Mouse (Mus musculus): ENCODE measurements around the gene Natd1.
"Not testable (repeated sequence)": the region's sequence is repeated elsewhere in the genome, so short reads cannot be mapped to it uniquely, and the experiment has no call there.

The Natd1 gene

DNA sequence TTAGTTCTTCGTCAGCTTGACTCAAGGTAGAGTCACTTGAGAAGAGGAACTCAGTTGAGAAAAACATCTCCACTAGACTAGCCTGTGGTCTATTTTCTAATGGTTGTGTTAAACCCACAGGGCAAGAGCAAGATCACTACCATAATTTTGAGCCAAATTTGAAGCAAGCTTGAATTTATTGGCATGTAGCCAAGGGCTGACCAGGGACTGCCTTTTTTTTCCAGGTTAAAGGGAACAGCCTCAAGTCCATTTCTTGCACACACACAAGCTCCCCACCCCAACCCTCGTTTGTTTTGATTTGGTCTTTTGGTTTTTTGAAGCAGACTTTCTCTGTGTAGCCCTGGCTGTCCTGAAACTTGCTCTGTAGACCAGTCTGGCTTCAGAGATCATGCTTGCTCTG, 24.7 kb downstream of the Natd1 start:
- no peak for DNase-seq (ENCODE audit: low spot score)

DNA sequence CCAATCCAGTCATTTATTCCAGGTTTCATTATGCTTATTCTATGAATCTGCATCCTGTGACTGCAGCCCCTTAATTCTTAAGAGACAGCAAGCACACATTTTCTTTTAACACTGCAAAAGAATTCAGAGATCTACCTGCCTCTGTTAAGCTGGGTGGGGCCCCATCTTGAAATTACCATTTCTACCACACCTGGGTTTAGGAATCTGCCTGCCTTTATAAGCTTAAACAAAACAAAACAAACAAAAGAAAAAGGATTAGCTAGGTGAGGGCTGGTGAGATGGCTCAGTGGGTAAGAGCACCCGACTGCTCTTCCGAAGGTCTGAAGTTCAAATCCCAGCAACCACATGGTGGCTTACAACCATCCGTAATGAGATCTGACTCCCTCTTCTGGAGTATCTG, 27.6 kb downstream of the Natd1 start:
- DNase-seq (ENCODE audit: low spot score), result not testable (repeated sequence)

GRCm38 (mm10) chr11:60882386-60882785, 32.2 kb downstream of the Natd1 start:
- DNase-seq (ENCODE audit: low spot score), result no peak

DNA sequence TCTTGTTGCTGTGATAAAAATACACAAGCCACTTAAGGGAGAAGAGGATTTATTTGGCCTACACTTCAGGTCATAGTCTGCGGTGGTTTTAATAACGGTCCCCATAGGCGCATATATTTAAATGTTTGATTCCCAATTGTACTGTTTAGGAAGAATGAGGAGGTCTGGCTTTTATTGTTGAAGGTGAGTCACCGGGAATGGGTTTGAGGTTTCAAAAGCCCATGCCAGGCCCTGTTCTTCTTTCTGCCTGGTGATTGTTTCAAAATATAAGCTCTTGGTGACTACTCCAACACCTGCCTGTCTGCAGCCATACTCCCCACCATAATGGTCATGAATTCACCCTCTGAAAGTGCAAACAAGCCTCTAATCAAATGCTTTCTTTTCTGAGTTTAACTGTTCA, 34.0 kb downstream of the Natd1 start:
- peak; percentile 27 for DNase-seq (ENCODE audit: low spot score)

GRCm38 (mm10) chr11:60879423-60879822, 35.1 kb downstream of the Natd1 start:
- DNase-seq (ENCODE audit: low spot score), result peak; percentile 76

DNA sequence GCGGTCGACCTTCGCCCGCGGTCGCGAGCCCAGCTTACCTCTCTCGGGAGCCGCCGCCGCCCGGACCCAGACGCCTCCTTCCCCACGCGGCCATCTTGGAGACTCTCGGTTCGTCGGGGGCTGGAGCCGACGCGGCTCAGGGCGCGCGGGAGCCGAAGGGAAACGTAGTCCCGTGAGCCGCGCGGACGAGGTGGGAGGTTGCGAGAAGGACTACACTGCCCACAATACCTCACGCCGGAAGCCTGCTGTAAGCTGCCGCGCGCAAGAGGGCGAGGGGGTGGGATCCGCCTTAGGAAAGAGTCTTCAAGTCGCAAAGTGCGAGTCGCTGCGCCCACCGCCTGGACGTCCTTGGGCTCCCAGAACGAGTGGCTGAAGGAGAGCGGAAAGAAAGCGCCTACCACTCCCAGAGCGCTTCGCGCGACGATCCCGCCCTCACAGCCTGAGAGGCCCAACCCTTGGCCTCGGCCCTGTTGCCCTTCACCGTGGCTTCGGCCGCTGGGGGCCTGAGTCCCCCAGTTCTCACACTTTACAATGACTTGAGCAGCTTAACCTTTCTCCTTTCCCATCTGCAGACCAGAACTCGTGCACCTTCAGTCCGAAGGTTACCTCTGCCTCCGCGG, 35.8 kb downstream of the Natd1 start, which contains the start of gene Tmem11:
Tmem11 (minus strand) TSS at position 598 of the 620 bp plus-strand sequence.
- peak; percentile 97 for DNase-seq (ENCODE audit: low spot score)

DNA sequence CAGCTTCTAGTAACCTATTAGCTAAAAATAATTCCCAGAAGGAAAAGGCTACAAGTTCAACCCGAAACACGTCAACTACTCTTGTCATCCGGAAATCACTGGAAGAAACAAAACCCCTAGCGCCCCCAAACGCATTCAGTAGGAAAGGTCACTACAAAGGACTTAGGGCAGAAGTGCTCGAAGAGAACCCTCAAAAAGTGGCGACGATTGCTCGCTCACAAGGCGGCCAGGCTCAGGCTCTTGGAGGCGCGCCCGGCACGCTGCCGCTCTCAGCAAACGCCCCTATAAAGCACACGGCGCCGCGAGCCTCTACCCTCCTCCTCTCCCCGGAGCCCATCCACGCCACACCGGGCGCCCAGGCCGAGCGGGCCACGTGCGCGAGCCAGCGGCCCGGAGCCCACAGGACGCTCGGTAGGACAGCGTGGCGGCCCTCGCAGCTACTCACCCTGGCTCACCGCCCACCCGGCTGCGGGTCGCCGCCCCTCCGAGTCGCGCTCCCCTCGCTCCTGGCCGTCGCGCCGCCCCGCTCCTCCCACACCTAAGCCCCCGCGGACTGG, 36.4 kb downstream of the Natd1 start:
- DNase-seq (ENCODE audit: low spot score), result peak; percentile 61

DNA sequence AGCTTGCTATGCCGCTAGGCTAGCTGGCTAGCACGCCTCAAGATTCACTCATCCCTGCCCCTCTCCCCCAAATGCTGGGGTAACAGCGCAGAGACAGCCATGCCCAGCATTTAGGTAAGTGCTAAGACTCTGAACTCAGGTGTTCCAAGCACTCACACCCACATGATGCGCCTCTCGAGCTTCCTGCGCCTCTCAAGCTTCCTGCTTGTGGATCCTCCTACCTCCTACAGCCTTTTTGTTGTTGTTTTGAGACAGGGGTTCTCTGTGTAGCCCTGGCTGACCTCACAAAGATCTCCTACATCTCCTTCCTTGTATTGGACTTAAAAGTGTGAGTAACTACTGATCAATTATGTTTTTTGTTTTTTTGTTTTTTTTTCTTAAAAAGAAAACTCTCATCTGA, 41.4 kb downstream of the Natd1 start:
- DNase-seq (ENCODE audit: low spot score), result no peak

DNA sequence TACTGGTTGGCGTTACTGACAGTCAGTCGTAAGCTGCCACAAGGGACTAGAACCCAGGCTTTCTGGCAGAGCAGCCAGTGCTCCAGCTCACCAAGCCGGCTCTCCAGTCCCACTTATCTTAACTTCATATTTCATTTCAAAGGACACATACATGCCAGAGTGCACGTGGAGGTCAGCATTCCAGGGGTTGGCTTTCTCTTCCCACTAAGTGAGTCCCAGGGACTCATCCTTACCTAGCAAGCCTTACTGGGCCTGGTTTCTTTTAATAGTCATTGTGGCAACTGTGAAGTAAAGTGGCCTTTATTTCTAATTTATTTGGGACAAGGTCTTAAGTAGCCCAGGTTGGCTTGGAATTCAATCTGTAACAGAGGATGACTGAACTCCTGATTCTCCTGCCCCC, 43.1 kb downstream of the Natd1 start:
- DNase-seq (ENCODE audit: low spot score), result no peak

GRCm38 (mm10) chr11:60869471-60869870, 45.1 kb downstream of the Natd1 start:
- not testable (repeated sequence) for DNase-seq (ENCODE audit: low spot score)

DNA sequence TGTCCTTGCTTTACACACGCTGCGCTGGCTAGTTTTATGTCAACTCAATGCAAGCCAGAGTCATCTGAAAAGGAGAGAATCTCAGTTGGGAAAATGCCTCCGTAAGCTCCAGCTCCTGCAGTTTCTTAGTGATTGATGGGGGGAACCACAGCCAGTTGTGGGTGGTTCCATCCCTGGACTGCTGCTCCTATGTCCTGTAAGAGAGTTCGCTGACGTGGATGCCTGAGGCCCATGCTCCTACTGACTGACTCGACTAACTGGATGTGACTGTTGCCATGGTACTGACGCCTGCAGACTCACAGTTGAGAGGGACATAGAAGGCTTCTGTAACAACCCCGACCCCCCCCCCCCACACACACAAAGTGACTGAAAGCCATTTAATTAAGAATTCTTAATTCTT, 46.6 kb downstream of the Natd1 start:
- DNase-seq (ENCODE audit: low spot score), result no peak

- DNase-seq (ENCODE audit: low spot score), result no peak
Measured at GRCm38 (mm10) chr11:60867456-60867855, 47.1 kb downstream of the Natd1 start.

GRCm38 (mm10) chr11:60866021-60866420, 48.5 kb downstream of the Natd1 start:
- DNase-seq (ENCODE audit: low spot score), result no peak

- DNase-seq (ENCODE audit: low spot score), result no peak
Measured at GRCm38 (mm10) chr11:60864916-60865315, 49.6 kb downstream of the Natd1 start.

GRCm38 (mm10) chr11:60864166-60864565, 50.4 kb downstream of the Natd1 start:
- DNase-seq (ENCODE audit: low spot score), result no peak

- DNase-seq (ENCODE audit: low spot score), result peak; percentile 39
Measured at GRCm38 (mm10) chr11:60863196-60863595, 51.4 kb downstream of the Natd1 start.

GRCm38 (mm10) chr11:60861993-60862392, 52.6 kb downstream of the Natd1 start:
- no peak for DNase-seq (ENCODE audit: low spot score)

GRCm38 (mm10) chr11:60856587-60856986, 58.0 kb downstream of the Natd1 start:
- DNase-seq (ENCODE audit: low spot score), result no peak

Measured in MN1 (cell line).